Mouse (Mus musculus): Measurements from ENCODE around the gene Plrg1.

DNA sequence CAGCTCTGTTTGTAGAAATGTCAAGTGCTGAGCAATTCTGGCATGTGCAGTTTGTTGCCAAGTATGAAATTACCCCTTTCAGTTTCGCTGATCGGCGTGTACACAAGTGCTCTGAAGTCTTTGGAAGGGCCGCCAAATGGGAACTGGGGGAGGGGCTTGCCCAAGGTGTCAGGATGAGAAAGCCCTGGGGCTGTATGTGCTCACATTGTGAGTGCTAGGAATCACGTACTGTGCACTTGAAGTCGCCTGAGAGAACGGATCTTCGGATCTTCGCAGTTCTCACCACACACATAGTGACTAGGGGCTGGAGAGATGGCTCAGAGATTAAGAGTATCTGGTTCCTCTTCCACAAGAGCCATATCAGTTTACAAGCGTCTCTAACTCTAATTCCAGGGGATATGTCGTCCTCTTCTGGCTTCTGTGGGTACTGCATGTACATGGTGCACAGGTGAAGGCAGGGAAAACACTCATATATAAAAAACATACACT is 25.3 kb downstream of the Plrg1 start:
- TF ChIP-seq CTCF (IDR thresholded peaks at IDR 0.05; ENCODE audit: extremely low read depth, insufficient read depth, insufficient read length, insufficient replicate concordance) (peak; percentile 23; the same call in 1 of the 2 replicates), POLR2A (IDR thresholded peaks at IDR 0.05; ENCODE audit: low read depth, low read length) (no peak)

Measured in spleen, adult 2 months (tissue).